Mouse (Mus musculus): ENCODE results near the gene Zc3h7b.
A peak's percentile ranks its signal among the peaks of the same experiment; 100 is the strongest.
"Not testable (repeated sequence)": the region's sequence is repeated elsewhere in the genome, so short reads cannot be mapped to it uniquely, and the experiment has no call there.

Zc3h7b gene

DNA sequence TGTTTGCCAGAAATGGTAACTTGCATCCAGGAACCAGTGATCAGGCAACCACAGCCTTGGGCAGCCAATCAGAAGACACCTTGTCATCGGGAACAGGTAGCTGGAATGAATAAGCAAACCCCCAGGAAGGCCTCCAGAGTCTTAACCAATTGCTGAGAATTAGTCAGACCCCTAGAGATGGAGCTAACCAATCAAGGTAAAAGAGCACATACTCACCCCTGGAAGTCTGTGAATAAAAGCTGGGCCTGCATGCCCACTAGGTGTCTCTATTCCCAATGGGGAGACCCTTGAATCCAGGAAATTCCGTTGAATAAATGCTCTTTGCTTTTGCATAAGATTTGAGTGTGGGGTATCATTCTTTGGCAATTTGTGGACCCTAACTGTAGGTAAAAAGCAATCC lies 4.9 kb upstream of the Zc3h7b start:
- no peak for DNase-seq

DNA sequence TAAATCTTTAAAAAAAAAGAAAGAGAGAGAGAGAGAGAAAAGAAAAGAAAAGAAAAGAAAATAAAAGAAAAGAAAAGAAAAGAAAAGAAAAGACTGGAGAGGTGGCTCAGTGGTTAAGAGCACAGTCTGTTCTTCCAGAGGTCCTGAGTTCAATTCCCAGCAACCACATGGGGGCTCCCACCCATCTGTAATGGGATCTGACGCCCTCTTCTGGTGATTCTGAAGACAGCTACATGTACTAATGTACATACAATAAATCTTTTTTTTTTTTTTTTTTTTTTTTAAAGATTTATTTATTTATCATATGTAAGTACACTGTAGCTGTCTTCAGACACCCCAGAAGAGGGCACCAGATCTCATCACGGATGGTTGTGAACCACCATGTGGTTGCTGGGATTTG lies 2.5 kb upstream of the Zc3h7b start:
- not testable (repeated sequence) for DNase-seq

- DNase-seq = peak; percentile 39 to 64
Observed at GRCm38 (mm10) chr15:81745601-81746114, 801 bp downstream of the Zc3h7b start.

DNA sequence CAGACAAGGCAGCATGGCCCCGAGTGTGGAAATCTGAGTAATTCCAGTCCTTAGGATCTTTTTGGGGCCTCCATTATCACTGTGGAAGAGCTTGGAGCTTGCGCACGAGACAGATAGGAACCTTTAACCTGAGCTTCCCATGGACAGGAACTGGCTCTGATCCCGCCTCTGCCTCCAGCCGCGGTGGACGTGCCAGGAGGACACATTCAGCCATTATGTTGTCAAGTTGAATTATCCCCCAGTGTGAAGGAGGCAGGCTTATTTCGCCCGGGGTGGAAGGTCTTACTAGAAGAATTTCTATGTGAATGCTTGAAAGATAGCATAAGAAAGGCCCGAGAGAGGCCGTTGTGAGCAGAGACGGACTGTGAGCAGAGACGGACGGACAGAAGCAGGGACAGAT lies 4.9 kb downstream of the Zc3h7b start:
- peak; percentile 66 to 71 for DNase-seq

DNA sequence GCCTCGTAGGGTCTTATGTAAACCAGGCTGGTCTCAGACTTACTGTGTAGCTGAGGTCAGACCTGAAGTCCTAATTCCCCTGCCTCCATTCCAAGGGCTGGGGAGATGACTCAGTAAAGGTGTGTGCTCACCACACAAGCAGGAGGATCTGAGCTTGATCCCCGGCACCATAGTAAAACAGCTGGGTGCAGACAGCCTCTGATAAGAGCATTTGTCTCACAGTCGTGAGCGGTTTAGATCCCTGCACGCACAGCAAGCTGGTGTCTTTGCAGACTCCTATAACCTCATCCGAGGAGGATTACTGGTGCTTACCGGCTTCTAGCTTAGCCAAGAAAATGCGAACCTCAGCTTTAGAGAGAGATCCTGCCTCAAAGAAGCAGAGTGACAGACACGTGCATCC lies 8.8 kb downstream of the Zc3h7b start:
- no peak for DNase-seq

DNA sequence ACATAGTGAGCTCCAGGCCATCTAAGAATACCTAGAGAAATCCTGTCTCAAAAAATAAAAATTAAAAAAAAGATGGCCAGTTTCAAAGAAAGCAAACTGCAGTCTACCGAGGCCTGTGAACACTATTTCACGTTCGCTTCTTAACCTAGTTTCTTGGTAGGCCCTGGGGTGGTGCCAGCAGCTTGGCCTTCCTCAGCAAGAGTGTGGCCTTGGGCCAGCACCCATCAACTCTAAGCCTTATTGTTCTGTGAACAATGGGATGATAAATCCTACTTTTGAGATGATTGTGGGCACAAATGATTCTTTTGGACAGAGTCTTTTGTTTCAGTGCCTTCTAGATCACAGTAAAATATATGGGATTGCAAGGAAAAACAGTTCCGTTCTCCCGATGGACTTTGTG lies 13.8 kb downstream of the Zc3h7b start:
- peak; percentile 64 to 66 for DNase-seq

DNA sequence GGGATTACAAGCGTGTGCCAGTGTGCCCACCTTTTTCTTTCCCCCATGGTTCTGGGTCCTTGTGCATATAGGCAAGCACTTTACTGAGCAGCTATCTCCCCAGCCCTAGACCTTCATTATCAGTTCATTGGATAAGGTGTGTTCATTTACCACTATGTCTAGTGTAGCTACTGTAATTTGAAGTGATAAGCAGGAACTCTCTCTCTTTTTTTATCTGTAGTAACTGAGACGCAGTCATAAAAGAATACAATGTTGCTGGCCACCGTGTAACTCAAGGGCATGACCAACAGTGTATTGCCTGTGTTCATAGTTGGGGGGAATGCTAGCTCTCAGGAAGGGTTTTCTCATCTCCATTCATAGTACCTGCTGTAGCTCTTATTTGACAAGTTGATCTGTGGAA lies 14.7 kb downstream of the Zc3h7b start:
- no peak for DNase-seq

GRCm38 (mm10) chr15:81760361-81761079 lies 15.7 kb downstream of the Zc3h7b start:
- DNase-seq = no peak

DNA sequence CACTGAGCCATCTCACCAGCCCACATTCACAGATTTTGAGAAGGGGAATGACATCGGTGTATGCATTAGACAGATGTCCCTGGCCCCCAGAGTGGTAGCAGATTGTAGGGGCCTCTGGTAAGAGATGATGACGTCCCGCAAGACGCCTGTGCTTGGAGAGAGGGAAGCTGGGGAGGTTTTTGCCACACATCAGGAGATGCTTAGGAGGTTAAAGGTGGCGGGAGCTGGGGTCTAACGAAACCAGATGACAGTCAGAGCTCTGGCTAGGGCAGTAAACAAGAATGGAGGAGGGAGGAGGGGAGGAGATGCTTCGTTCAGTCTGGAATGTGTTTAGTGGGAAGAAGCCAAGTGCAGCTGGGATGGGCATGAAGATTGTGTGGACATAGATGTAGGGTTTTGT lies 16.5 kb downstream of the Zc3h7b start:
- DNase-seq = no peak

DNA sequence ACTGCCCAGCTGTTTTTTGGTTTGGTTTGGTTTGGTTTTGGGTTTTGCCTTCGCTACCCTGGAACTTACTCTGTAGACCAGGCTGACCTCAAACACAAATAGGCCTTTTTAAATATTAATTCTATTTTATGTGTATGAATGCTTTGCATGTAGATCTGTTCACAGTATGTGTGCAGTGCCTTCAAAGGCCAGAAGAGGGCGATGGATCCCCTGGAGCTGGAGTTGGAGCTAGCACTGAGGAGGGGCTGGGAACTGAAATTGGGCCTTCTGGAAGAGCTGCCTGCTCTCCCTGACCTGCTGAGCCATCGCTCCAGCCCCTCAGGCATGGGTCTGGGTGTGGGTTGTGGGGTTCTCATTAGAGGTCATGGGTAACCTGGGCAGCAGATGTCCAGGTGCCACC lies 17.1 kb downstream of the Zc3h7b start:
- DNase-seq = no peak

DNA sequence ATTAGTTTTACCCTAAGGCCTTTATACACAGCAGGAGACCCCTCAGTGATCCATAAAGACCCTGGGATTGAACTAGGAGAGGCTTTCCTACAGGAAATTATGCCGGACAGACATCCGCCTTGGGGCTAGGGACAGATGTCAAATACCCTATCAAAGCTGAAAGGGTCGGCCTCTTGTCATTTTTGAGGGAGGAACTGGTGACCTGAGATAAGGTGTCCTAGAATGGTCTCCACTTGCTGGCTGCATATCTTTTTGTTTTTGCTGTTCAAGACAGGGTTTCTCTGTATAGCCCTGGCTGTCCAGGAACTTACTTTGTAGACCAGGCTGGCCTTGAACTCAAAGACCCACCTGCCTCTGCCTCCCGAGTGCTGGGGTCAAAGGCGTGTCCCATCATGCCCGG lies 19.7 kb downstream of the Zc3h7b start:
- no peak for DNase-seq

DNA sequence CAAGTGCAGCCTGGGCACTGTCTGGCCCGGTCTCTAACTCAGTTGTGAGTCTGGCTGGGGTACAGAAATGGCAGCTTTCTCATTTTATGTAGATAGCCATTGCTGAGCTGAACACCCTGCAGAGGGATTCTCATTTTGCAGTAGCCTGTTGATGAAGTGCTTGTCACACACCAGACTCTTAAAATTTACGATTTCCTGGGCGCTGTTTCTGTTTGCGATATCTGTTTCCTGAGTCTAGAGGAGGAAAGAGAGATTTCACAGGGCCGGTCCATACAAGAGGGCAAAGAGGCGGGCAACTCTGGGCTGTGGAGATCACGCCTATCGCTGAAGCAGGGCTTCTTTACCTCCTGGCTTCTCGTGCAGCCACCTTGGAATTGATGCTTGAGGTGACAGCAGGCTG lies 20.8 kb downstream of the Zc3h7b start:
- no peak for DNase-seq

DNA sequence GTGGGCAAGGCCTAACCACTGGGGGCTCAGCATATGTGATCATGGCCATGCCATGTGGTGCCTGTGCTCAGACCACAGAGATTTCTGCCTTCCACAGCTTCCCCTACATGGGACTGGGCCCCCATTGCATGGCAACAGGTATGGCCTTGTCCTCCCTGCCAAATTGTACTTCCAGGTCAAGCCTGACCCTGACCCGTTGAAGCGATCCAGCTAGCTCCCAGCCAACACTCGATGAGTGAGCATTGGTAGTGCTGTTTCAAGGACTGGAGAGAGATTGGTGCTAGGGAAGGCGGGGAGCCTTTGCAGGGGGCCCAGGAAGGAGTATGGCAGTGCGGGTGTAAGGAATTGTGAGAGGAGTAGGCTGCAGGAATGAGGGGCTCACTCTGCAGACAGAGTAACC lies 21.6 kb downstream of the Zc3h7b start:
- no peak for DNase-seq

DNA sequence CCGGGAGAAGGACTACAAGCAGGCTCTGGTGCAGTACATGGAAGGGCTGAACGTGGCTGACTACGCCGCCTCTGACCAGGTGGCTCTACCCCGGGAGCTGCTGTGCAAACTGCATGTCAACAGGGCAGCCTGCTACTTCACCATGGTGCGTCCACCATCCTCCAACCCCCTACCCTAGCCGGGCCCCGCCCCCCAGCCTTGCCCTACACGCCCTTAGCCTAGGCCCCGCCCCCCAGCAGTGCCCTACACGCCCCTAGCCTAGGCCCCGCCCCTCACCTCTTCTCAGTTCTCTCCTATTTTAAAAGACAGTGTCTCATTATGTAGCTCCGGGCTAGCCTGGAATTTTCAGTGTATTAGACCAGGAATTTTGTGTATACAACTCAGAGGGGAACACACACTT lies 24.2 kb downstream of the Zc3h7b start:
- DNase-seq = no peak

GRCm38 (mm10) chr15:81772431-81773120 lies 27.7 kb downstream of the Zc3h7b start:
- DNase-seq = no peak

DNA sequence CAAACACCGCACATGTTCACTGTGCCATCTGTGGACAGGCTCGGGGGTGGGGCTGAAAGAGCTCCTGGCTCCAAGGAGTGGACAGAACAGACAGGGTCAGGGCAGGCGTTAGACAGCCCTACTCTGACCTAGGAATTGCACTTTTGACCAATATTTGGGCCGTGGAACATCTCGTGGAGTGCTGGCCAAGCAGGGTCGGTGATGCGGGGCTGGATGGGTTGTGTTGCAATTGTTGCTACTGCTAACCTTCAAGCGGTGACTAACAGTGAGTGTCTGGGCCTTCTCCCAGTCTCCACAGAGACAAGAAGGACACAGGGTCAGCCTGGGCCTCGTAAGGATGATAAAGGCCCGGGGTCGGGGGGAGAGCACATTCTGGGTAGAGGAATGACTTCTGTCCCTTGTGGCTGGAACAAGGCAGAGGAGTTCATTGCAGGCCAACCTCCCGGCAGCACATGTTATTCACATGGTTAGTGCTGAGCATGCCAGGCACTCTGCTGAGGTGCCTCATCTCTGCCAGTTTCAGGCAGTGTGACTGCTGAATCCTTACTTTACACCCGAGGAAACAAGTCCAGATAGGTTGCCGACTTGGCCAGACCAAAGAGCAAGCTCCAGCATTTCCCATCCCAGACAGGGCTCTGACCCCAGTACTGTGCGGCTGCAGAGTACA lies 29.8 kb downstream of the Zc3h7b start:
- DNase-seq = peak; percentile 55 to 58

DNA sequence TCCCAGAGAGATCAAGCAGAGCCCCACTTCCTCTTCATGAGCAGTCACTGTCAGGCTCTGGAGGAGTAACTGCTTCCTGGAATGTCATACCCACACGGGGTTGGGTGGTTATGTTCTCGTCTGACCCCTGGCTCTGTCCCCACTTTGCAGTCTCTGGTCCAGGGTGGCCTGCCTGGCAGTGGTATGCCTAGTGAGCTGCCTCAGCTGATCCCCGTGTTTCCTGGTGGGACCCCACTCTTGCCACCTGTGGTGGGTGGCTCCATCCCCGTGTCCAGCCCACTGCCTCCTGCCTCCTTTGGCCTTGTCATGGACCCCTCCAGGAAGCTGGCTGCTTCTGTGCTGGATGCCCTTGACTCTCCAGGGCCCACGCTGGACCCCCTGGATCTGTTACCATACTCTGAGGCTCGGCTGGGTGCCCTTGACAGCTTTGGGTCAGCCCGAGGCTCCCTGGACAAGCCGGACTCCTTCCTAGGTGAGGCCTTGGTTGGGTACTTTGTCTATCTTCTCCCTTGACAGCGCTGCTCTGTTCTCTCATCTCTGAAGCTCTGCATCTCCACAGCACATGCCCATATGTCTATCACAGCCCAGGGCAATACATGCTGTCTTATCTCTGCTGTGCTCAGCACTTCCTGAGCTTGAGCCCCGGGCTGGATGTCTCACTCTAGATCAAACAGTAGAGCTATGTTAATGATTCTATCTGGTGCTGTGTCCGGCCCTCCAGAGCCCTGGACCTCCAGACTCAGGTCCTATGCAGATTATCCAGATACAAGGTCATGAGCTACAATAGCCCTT lies 32.0 kb downstream of the Zc3h7b start:
- no peak for DNase-seq

GRCm38 (mm10) chr15:81781816-81782215 lies 37.0 kb downstream of the Zc3h7b start:
- DNase-seq = peak; percentile 55 to 63

DNA sequence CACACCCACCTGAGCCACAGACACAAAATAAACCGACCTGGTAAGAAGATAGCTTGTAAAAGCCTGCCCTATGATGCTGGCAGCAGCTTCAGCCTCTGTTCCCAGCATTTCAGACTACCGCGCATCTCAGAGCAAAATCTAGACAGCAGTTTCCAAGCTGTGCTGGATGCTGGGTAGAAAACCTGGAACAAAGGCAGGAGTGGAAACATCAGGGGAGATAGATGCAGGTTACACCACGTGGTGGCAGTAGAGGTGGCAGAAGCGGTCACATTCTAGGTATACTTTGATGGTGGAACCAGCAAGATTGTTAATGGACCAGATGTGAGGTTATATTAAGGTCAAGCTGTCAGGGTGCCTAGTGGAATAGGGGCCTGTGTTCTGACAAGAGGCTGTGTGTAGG lies 39.9 kb downstream of the Zc3h7b start:
- peak; percentile 64 to 70 for DNase-seq

DNA sequence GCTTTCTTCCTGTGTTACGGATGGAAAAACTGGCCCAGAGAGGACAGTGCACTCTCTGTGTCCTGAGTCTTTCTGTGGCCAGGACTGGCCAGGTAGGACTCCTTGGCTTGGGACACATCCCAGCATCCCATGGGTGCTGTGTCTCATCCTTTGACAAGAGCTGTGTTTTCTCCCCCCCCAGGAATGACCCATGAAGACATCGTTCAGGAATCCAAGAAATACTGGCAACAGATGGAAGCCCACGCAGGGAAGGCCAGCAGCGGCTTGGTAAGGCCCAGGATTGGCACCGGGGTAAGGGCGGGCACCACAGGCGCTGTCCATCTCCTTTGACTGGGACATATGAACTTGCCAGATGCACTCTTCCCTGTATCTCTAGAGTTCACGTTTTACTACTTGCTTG lies 40.8 kb downstream of the Zc3h7b start:
- peak; percentile 45 to 52 for DNase-seq

DNA sequence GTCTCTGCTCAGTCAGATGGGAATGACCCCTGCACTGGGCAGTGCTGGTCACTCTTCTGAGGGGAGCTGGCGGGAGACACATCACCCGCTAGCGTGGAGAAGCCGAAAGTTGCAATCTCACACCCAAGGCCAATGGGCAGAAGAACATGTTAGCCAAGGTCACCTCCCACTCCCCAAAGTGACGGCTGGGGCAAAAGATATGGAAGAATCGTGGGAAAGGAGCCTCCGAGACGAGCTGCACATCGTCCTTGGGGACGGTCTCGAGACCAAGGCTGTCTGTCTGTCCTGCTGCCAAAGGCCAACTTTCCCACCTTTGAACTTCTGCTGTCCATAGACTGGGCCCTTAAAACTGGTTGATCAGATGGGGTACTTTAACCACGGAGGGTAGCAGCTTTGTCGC lies 42.7 kb downstream of the Zc3h7b start:
- DNase-seq = no peak

DNA sequence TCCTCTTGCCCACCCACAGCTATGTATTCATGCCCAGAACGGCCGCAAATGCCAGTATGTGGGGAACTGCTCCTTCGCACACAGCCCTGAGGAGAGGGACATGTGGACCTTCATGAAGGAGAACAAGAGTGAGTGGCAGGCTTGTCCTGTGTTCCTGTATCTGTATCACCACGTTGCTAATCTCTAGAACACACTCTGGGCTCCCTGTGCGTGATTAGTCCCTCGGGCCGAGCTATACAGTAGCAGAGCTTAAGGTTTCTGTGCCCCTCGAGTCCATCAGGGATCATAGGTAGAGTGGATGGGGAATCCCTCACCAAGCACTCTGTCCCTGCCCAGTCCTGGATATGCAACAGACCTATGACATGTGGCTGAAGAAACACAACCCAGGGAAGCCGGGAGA lies 47.6 kb downstream of the Zc3h7b start:
- DNase-seq = no peak

DNA sequence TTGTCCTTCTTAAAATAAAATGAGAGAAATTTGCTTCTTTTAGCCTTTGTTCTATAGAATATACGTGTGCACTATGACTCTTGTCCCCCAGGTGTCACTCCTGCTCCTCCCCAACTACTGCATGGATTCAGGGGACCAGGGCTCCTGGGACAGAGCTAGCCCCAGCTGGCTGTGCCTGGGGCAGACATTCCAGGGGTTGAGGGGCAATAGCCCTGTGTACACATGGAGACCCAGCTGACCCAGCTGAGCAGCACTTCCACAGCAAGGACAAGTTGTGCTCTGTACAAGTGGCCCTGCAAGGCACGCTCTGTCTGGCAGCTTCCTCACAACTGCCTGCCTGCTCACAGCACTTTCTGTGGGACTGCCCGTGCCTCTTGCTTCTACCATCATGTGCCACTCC lies 51.4 kb downstream of the Zc3h7b start:
- DNase-seq = no peak

Data from cerebellum, adult 18-20 months (tissue).